Mouse (Mus musculus): ENCODE data around the gene Brwd1. TPM values are rescaled to one million over a fixed set of nuclear protein-coding genes. Genes with fewer than 3 reads are reported as not detected.

The Brwd1 gene
- polyA plus RNA-seq (2015; fragmentation: Nextera tagmentation; extraction: Ambion mirVana) = 199 and 230 TPM in 2 replicates

DNA sequence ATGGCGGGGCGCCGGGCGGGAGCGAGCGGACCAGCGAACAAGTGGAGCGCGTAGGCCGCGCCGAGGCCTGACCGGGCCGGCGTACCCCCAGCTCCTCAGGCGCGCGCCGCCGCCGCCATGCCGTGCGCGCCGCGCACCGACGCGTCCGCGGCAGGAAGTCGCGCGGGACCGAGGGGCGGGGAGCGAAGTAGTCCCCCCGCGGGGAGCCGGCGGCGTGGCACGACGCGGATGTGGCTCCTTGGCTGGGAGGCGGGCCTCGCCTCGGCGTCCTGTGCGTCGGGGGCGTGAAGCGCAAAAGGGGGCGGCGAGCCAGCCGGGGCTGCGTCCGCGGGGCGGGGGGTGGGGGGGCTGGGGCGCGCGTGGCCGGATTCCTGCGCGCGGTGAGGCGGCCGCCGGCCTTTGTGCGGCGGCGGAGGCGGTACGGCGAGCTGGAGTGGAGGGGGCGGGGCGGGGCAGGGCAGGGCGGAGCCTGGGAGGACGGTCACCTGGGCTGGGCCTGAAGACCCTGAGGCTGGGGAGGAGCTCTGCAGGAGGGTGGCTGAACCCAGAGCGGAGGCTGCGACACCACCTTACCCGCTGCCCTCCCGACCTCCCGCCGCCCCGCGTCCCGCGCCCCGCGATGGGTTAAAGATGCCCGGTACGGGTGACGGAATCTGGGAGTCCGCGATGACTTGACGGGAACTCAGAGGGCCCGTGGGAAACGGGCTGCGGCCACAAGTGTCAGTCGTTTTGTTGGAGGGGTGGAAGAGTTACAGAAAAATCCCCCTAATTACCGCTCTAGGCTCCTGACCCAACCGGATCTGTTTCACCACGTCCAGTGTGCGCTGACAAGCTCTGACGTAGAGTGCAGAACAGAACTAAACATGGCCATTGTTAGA is at the start of gene Brwd1:
Gene Brwd1, minus strand, starts transcription at position 226 of the 878 bp plus-strand sequence.
- ATAC-seq (ENCODE audit: low FRiP score) = peak; percentile 87
- H3K9me3 ChIP-seq (replicated peaks) = no peaks in the 10 kb centered on the region
- peaks cover 34% of the 10 kb centered on the region for H3K4me1 ChIP-seq
- H3K4me3 ChIP-seq (replicated peaks) = peak within 1 kb of the TSS; percentile 96
- H3K9ac ChIP-seq (replicated peaks) = peak within 1 kb of the TSS; percentile 96
- peak within 1 kb of the TSS; percentile 98 for H3K27ac ChIP-seq (replicated peaks)
- WGBS = under 1% methylated on average over 85 of the region's 107 CpGs
- peaks cover 24% of the 10 kb centered on the region for H3K36me3 ChIP-seq
- H3K4me2 ChIP-seq = peak within 1 kb of the TSS; percentile 67
- no peaks in the 10 kb centered on the region for H3K27me3 ChIP-seq (replicated peaks)

DNA sequence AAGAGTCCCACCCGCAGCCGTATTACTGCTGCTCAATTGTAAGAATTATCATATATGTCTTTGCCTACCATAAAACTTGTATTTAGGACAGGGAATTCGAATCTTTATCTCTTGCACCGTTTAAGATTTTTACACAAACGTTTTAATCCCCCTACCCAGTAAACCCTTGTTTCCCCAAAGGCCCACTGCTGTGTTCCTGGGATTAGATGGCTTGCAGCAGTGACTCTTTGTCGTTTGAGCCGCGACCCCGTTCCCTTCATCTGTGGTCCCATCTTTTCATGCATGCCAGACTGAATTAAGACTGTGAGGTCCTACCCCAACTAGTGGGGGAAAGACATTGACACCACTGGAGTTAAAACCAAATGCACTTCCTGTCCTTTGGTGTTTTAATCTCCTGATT is 46.1 kb upstream of the Brwd1 start:
- 1% methylated on average over 9 of the region's 9 CpGs for WGBS
- Histone ChIP-seq H3K27me3 (replicated peaks) (no peaks in the 10 kb centered on the region), H3K36me3 (peaks cover 23% of the 10 kb centered on the region), H3K4me2 (peak overlapping the region; percentile 69), H3K9me3 (replicated peaks) (no peaks in the 10 kb centered on the region), H3K27ac (replicated peaks) (peak overlapping the region; percentile 100), H3K4me3 (replicated peaks) (peak overlapping the region; percentile 80), H3K9ac (replicated peaks) (peak overlapping the region; percentile 89), H3K4me1 (peaks cover 35% of the 10 kb centered on the region)
- no peak for ATAC-seq (ENCODE audit: low FRiP score)

DNA sequence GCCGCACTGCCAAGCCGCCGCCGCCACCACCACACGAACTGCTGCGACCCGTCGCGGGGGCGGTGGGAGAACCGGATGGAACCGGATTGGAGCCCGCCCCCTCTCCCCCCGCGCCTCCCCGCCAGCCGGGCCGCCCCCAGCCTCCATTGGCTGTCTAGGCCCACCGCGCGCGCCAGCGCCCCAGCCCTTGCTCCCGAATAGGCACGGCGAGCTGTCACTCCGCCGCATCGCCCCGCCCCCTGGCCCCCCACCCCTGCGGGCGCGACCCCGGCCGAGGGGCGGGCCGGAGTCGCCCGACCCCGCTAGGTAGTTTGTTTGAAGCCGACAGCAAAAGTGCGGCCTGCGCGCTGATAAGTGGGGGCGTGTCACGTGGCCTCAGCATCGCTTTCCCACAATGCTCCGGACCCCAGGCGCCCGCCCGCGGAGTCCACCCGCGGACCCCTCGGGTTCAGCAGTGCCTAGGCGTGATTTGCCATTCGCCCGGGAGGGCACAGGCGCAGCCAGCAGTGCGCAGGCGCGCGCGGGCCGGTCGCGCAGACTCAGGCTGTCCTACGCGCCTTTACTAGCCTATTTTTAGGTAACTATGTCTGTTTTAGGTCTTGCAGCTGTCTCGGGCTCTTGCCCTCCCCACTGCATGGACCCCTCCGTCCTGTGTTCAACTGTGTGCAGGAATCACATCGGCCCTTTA is 45.5 kb upstream of the Brwd1 start, which contains the start of gene Hmgn1:
Gene Hmgn1, minus strand, starts transcription at position 73 of the 688 bp plus-strand sequence.
- Histone ChIP-seq H3K27me3 (replicated peaks) (no peaks in the 10 kb centered on the region), H3K4me1 (peaks cover 35% of the 10 kb centered on the region), H3K4me3 (replicated peaks) (peak within 1 kb of the TSS; percentile 80), H3K9ac (replicated peaks) (peak within 1 kb of the TSS; percentile 91), H3K36me3 (peaks cover 29% of the 10 kb centered on the region), H3K27ac (replicated peaks) (peak within 1 kb of the TSS; percentile 100), H3K4me2 (peak within 1 kb of the TSS; percentile 77), H3K9me3 (replicated peaks) (no peaks in the 10 kb centered on the region)
- ATAC-seq (ENCODE audit: low FRiP score) = peak; percentile 98
- WGBS = under 1% methylated on average over 55 of the region's 72 CpGs

DNA sequence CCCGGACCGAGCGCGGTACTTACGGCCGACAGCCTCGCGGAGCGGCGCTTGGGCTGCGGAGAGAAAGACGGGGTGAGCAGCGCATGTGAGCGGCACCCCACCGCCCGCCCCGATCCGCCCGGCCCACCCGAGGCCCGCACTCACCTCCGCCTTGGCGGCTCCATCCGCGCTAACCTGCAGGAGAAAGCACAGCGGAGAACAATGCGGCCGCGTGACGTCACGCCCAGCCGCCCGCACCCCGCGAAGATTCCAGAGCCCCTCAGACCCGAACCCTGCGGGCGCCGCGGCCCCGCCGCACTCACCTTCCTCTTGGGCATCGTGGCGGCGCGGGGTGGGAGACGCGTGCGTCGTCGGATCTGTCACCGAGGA is 44.9 kb upstream of the Brwd1 start:
- under 1% methylated on average over 43 of the region's 52 CpGs for WGBS

DNA sequence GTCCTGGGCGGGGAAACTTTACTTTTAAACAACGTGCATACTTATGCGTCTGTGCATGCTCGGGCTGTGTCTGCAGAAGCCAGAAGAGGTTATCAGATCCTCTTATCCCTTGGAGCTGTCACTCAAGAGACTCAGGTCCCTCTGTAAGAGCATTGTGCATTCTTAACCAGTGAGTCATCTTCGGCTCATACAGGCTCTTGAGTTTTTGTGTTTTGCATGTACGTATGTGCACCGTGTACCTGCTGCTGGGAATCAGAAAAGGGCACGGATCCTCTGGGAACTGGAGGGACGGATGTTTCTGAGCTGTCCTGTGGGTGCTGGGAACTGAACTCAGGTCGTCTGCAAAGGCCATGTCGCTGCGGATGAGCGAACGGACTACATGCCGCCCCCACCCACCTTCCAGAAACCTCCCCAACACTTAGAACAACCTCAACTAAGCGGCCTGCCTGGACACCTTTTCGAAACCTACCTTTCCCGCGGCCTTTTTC is 44.4 kb upstream of the Brwd1 start:
- Histone ChIP-seq H3K27me3 (replicated peaks) (no peaks in the 10 kb centered on the region), H3K4me3 (replicated peaks) (peak overlapping the region; percentile 80), H3K36me3 (peaks cover 35% of the 10 kb centered on the region), H3K4me1 (peaks cover 35% of the 10 kb centered on the region), H3K9ac (replicated peaks) (peak overlapping the region; percentile 91), H3K27ac (replicated peaks) (peak overlapping the region; percentile 100), H3K9me3 (replicated peaks) (no peaks in the 10 kb centered on the region), H3K4me2 (peak overlapping the region; percentile 77)
- ATAC-seq (ENCODE audit: low FRiP score) = no peak
- WGBS = 6% methylated on average over 19 of the region's 19 CpGs

More for the DNA sequence above, 44.9 kb upstream of the Brwd1 start:
- no peaks in the 10 kb centered on the region for H3K27me3 ChIP-seq (replicated peaks)
- peak overlapping the region; percentile 100 for H3K27ac ChIP-seq (replicated peaks)
- peak overlapping the region; percentile 91 for H3K9ac ChIP-seq (replicated peaks)
- peaks cover 35% of the 10 kb centered on the region for H3K4me1 ChIP-seq
- H3K4me3 ChIP-seq (replicated peaks) = peak overlapping the region; percentile 80
- H3K36me3 ChIP-seq = peaks cover 34% of the 10 kb centered on the region
- H3K4me2 ChIP-seq = peak overlapping the region; percentile 77
- ATAC-seq (ENCODE audit: low FRiP score) = peak; percentile 73
- no peaks in the 10 kb centered on the region for H3K9me3 ChIP-seq (replicated peaks)

DNA sequence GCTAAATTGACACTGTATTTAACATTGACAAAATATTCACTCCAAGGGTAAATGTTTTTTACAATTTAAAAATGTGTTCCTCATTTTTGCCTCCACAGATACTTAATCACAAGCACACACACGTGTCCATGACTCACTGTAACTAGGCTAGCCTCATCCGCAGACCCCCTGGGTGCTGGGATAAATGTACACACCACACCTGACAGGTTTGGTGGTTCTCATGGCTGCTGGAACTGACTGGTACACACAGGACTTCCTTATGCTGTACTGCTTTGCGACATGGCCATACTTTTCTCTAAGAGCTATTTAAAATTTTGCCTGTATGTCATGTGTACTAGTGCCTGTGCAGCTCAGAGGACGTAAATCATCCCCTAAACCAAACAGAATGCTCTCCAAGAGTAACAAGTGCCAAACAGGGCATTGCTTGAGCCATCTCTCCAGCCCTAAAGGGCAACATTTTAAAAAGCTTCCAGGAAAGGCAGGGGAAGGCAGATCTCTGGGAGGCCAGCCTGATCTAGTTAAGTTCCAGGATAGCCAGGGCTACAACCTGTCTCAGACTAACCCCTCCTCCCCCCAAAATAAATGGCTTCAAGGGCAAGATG is 37.8 kb upstream of the Brwd1 start:
- H3K36me3 ChIP-seq = peaks cover 65% of the 10 kb centered on the region
- H3K4me1 ChIP-seq = peaks cover 12% of the 10 kb centered on the region
- no peak for ATAC-seq (ENCODE audit: low FRiP score)
- H3K4me3 ChIP-seq (replicated peaks) = no peak overlapping the region
- H3K9me3 ChIP-seq (replicated peaks) = no peaks in the 10 kb centered on the region
- no peak overlapping the region for H3K9ac ChIP-seq (replicated peaks)
- 82% methylated on average over 4 of the region's 4 CpGs for WGBS
- H3K27me3 ChIP-seq (replicated peaks) = no peaks in the 10 kb centered on the region
- no peak overlapping the region for H3K27ac ChIP-seq (replicated peaks)
- H3K4me2 ChIP-seq = no peak overlapping the region

DNA sequence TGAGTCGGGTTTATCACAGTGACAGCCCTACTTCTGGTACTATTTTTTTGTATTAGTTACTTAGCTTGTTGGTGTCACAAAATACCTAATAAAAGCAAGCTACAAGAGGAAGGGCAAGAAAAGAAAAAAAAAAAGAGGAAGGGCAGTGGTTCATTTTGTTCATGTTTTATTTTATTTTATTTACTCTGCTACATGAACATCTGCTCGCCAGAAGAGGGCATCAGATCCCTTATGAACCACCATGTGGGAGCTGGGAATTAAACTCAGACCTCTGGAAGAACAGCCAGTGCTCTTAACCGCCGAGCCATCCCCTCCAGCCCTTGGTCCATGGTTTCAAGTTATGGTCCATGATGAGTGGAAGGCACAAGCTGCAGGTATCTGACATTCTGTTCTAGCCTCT is 32.4 kb upstream of the Brwd1 start:
- Histone ChIP-seq H3K9ac (replicated peaks) (no peak overlapping the region), H3K4me1 (no peaks in the 10 kb centered on the region), H3K9me3 (replicated peaks) (no peaks in the 10 kb centered on the region), H3K4me3 (replicated peaks) (no peak overlapping the region), H3K36me3 (peaks cover 19% of the 10 kb centered on the region), H3K4me2 (no peak overlapping the region), H3K27ac (replicated peaks) (no peak overlapping the region), H3K27me3 (replicated peaks) (no peaks in the 10 kb centered on the region)
- no peak for ATAC-seq (ENCODE audit: low FRiP score)
- 54% methylated on average over 4 of the region's 4 CpGs for WGBS

DNA sequence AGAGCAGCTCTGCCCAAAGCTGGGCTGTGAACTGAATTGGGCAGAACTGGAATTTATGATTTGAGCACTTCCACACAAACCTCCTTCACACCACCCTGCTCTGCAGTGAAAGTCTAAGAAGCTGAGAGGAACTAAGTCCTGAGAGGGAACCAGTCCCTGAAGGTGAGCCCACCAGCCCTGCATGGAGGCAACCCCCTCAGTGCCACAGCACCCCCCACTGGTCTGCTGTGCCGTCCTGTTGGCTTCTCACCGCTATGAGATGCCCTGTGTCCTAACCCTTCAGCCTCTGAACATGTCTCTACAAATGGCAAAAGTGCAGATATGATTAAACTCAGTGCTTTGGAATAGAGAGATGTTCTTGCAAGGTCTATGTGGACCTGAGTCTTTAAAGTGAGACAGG is 30.4 kb upstream of the Brwd1 start:
- Histone ChIP-seq H3K9ac (replicated peaks) (no peak overlapping the region), H3K36me3 (peaks cover 2% of the 10 kb centered on the region; the same call in 1 of the 2 replicates), H3K4me2 (no peak overlapping the region), H3K4me3 (replicated peaks) (no peak overlapping the region), H3K27ac (replicated peaks) (no peak overlapping the region), H3K27me3 (replicated peaks) (no peaks in the 10 kb centered on the region), H3K4me1 (no peaks in the 10 kb centered on the region), H3K9me3 (replicated peaks) (no peaks in the 10 kb centered on the region)
- 56% methylated on average over 2 of the region's 2 CpGs for WGBS
- no peak for ATAC-seq (ENCODE audit: low FRiP score)

DNA sequence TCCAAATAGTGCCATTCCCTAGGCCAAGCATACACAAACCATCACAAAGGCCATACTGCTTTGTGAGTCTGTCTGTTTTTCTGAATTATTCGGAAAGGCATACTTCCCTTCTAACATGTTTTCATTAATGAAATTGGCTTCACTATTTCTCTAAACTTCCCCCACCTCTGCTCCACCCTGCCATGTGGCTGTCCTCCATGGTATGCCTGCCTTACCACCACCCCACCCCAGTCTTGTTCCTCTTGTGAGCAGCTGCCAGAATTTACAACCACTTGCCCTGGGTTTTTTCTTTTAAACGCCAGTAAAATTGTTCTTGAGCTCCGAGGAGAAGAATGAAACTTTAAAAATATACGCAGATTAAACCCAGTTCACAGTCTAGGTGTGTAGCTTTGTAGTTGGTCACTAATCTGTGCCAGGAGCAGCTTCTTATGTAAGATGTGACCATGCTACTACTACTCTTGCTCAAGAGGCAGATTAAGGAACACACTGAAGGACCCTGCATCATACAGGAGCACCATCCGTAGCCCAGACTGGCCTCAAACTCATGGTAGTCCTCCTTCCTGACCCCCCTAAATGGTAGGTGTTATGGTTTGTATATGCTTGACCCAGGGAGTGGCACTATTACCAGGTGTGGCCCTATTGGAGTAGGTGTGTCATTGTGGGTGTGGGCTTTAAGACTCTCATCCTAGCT is 28.5 kb upstream of the Brwd1 start:
- H3K36me3 ChIP-seq = no peaks in the 10 kb centered on the region
- no peak overlapping the region for H3K9ac ChIP-seq (replicated peaks)
- no peak overlapping the region for H3K4me3 ChIP-seq (replicated peaks)
- no peaks in the 10 kb centered on the region for H3K4me1 ChIP-seq
- H3K4me2 ChIP-seq = no peak overlapping the region
- no peaks in the 10 kb centered on the region for H3K27me3 ChIP-seq (replicated peaks)
- no peak overlapping the region for H3K27ac ChIP-seq (replicated peaks)
- 87% methylated on average over 5 of the region's 5 CpGs for WGBS
- H3K9me3 ChIP-seq (replicated peaks) = no peaks in the 10 kb centered on the region
- ATAC-seq (ENCODE audit: low FRiP score) = no peak

DNA sequence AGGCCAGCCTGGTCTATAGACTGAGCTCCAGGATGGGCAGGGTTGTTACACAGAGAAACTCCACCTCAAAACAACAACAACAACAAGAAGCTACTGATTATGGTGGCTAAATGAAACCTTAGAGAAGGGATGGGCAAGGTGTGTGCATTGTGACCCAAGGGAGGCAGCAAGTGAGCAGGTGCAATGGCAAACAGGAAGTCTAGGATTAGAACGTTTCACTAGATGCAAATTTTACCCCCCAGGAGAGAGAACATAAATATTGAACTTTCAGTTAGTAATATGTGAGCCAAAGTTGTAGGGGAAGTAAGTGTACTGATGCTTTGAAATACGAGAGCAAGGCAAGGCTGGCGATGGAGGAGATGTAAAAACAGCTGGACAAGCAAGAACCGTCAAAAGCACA is 27.3 kb upstream of the Brwd1 start:
- H3K9ac ChIP-seq (replicated peaks) = no peak overlapping the region
- H3K36me3 ChIP-seq = no peaks in the 10 kb centered on the region
- no peak overlapping the region for H3K4me2 ChIP-seq
- H3K27me3 ChIP-seq (replicated peaks) = no peaks in the 10 kb centered on the region
- 66% methylated on average over 4 of the region's 4 CpGs for WGBS
- H3K9me3 ChIP-seq (replicated peaks) = no peaks in the 10 kb centered on the region
- H3K4me3 ChIP-seq (replicated peaks) = no peak overlapping the region
- no peaks in the 10 kb centered on the region for H3K4me1 ChIP-seq
- no peak overlapping the region for H3K27ac ChIP-seq (replicated peaks)
- ATAC-seq (ENCODE audit: low FRiP score) = no peak

DNA sequence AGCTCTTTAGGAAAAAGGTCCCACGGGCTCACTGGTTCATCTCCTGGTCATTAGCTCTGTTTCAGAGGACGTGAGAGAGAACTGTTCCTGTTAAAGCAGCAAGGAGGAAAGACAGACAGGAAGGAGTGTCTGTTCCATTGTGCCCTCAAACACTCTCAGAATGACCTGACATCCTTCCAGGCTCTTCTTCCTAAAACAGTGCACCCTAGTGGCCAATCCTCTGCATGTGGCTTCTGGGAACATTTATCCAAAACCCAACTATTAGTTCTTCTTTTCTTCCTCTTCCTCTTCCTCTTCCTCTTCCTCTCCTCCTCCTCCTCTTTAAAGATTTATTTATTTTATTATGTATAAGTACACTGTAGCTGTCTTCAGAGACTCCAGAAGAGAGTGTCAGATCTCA is 20.7 kb upstream of the Brwd1 start:
- no peaks in the 10 kb centered on the region for H3K27me3 ChIP-seq (replicated peaks)
- no peak overlapping the region for H3K9ac ChIP-seq (replicated peaks)
- H3K4me1 ChIP-seq = no peaks in the 10 kb centered on the region
- WGBS = 62% methylated on average over 2 of the region's 2 CpGs
- ATAC-seq (ENCODE audit: low FRiP score) = no peak
- H3K4me2 ChIP-seq = no peak overlapping the region
- H3K27ac ChIP-seq (replicated peaks) = no peak overlapping the region
- H3K9me3 ChIP-seq (replicated peaks) = no peaks in the 10 kb centered on the region
- H3K36me3 ChIP-seq = no peaks in the 10 kb centered on the region
- H3K4me3 ChIP-seq (replicated peaks) = no peak overlapping the region

All from neural tube, embryonic 15.5 days (tissue).